Mouse (Mus musculus) embryo, embryonic 11.5 days (tissue): ENCODE measurements around the gene Casz1.

ENCODE experiments used
- DNase-seq: peaks from one replicate; pipeline ENCODE4 v3.0.0-alpha.2; 2012; ENCODE audit warnings: low read depth, low spot score

Gene Casz1

GRCm38 (mm10) chr4:148842302-148842701 lies 38.1 kb downstream of the Casz1 start:
- no peak for DNase-seq

DNA sequence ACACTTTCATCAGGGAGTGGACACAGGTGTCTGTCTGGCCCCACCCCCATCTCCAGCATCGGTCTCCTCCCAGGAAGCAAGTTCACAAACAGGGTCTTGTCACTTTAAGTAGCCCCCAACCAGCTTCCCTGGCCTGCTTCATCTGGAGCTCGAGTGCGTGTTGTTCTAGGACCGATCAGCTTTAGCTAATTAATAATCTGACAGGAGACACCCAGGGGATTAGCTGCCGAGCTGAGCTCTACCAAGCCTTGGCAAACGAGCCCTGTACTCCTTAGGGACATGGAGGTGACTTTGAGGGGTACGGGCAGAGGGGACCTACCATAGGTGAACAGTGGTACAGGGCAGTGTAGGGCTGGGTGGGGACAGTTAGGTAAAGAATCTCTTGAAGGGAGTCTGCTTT lies 40.7 kb downstream of the Casz1 start:
- no peak for DNase-seq

DNA sequence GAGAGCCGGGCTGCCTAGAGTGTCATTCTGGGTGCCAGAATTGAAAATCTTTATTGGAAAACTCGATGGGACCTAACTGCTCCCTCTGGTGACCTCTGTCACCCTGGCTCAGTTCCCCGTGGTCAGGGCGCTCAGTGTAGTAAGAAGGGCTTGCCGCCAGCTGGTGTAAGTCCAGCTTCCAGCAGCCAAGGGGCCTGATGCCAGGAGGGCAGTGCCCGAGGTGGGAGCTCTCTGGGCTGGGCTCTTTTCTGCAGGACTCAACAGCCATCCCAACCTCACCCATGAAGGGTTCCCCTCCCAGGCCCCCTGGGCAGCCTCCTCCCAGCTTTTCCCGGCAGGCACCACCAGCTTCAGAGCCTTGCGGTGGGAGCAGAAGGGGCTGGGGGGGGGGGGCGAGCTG lies 42.0 kb downstream of the Casz1 start:
- no peak for DNase-seq

- DNase-seq, result no peak
Measured at GRCm38 (mm10) chr4:148846724-148847123, 42.5 kb downstream of the Casz1 start.

DNA sequence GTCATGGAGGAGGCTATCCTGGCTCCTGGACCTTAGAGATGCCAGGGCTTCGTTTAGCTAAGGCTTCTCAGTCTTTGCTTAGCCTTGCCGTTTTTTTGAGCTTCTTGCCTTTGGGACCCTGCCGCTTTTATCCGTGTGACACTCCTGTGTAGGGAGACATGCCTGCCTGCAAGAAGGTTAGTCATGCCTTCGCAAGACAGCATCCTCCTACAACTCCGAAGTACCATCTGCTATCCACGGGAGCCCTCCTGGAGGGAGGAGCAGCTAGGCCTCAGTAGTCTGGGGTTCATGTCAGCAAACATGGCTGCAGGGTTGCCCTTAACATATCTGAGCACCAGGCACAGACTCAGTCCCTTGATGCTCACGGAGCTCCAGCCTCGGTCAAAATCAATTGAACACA lies 43.4 kb downstream of the Casz1 start:
- DNase-seq, result no peak

GRCm38 (mm10) chr4:148849437-148849836 lies 45.2 kb downstream of the Casz1 start:
- no peak for DNase-seq

GRCm38 (mm10) chr4:148853057-148853456 lies 48.8 kb downstream of the Casz1 start:
- no peak for DNase-seq

DNA sequence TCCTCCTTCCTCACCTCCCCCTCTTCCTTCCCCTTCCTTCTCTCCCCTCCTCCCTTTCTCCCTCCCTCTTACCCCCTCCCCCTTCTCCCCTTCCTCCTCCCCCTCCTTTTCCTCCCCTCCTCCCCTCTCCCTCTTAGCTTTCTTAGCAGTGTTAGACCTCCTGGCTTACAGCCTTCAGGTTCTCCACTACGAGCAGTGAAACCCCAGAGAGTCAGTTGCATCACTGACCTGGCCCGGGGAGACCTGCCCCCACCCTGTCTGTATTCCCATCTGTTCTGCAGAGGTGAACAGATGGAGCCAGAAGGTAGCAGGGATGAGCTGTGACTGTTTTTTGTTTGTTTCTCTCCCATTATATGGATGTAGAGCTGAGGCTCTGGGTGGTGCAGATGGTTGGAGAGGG lies 49.9 kb downstream of the Casz1 start:
- DNase-seq, result no peak

DNA sequence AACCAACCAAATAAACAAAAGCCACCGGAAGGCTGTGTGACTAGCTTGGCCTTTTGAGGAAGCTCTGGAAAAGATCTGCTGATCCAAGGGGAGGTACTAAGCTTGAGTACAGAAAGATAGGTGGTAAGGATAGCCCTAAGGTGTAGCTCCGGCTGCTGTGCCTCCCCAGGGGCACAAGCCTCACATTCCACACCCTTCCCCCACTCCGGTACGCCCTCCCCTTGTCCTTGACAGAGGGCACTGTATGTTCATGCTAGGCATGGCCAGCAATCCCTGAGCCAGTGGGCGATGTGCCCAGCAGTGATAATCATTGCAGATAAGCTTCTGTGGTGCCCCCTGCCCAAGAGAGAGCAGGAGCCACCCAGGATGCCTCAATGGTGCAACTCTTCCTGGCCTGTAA lies 51.3 kb downstream of the Casz1 start:
- DNase-seq, result no peak

DNA sequence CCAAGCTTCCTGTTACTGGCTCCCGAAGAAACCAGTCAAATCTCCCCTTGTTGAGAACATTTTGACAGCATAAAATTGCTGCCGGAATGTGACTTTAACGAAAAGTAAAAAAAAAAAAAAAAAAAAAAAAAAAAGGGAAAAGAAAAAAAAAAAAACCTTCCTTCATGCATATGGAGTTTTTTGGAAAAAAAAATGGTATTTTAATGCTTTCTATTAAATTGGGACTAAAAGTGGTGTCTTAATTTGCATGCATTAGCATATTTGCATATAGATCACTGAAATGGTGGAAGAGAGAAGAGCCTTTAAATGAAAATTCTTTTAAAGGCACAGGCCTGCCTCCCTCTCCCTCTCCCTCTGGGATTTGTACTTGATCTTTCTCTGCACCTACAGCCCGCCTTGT lies 52.0 kb downstream of the Casz1 start:
- DNase-seq, result no peak

- no peak for DNase-seq
Measured at GRCm38 (mm10) chr4:148857398-148858084, 53.3 kb downstream of the Casz1 start.

GRCm38 (mm10) chr4:148858194-148858593 lies 54.0 kb downstream of the Casz1 start:
- no peak for DNase-seq

- no peak for DNase-seq
Measured at GRCm38 (mm10) chr4:148859415-148859814, 55.2 kb downstream of the Casz1 start.

- DNase-seq, result peak; percentile 38
Measured at GRCm38 (mm10) chr4:148859906-148860491, 55.8 kb downstream of the Casz1 start.

GRCm38 (mm10) chr4:148860636-148861035 lies 56.4 kb downstream of the Casz1 start:
- no peak for DNase-seq

DNA sequence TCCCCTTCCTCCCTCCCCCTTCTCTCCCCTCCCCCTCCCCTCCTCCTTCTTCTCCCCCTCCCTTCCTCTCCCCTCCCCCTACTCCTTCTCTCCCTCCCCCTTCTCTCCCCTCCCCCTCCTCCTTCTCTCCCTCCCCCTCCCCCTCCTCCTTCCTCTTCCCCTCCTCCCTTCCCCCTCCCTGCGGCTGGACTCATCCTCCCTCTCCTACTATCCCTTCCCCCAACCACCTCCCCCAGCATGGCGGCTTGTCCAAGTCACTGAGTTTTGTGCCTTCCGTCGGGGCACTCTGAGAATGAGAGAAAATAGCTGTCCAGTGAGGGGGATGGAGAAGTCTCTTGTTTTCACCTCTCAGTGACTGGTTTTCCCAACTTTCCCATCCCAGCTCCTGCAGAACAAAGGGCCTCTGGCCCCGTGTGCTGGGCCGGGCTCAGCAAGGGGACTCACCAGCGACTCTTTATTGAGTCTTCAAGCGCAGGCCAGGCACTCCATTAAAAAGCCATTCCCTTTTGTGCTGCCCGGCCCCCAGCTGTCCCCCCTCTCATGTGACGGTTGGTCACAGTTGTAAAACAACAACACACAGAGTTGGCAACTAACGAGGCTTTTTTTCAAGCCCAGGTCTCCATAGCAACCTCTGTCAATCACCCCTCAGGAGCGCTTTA lies 62.7 kb downstream of the Casz1 start:
- peak; percentile 46 for DNase-seq

DNA sequence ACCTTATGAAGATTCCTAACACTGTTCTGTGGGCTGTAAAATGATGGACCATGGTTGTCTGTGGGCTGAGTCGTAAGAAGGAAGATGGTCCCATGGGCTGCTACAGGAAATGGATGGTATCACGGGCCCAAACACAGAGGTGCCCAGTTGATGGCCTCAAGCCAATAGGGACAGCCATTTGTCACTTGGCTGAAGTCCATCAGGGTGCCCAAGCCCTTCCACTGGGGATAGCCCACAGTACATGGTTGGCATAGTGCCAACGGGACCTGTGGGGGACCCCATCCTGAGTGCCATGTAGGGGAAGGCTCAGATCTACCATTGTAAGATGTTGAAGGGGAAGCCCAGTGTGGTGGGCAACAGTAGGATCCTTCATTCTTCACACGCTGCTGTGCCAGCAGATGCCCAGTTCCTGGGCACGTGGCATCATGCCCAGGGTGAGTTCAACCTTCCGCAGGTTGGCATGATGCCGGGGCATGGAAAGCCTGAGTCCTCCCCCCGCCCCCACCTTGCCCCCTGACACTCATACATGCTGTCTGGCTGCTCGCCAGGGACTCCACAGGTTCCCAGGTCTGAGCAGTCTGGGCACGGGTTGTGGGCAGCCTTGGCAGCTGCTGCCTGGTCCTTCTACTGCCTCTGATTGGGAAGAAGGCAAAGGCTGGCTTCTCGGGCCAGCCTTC lies 63.6 kb downstream of the Casz1 start:
- DNase-seq, result no peak

- no peak for DNase-seq
Measured at GRCm38 (mm10) chr4:148869566-148869965, 65.3 kb downstream of the Casz1 start.

- DNase-seq, result no peak
Measured at GRCm38 (mm10) chr4:148870496-148870895, 66.3 kb downstream of the Casz1 start.

- peak; percentile 71 for DNase-seq
Measured at GRCm38 (mm10) chr4:148871751-148872334, 67.6 kb downstream of the Casz1 start.

- no peak for DNase-seq
Measured at GRCm38 (mm10) chr4:148872372-148872771, 68.1 kb downstream of the Casz1 start.

DNA sequence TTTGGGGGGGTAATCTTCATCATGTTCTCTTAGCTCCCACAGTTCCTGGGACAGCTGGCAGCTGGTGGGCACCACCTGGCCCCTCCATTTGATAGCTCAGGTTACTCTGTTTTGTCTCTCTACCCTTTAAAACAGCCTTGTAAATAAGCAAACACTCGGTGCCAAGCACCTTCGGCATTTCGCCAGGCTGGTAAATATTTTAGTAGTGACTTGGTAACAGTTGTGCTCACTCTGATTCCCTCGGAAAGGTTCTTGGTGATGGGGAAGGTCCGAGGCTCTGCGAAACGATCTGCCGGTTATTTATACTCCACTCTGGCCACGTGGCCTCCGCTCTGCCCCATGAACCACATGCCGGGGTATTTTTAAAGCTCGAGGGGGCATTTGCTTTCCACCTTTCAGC lies 68.6 kb downstream of the Casz1 start:
- DNase-seq, result no peak
